Mouse (Mus musculus) induced T-regulatory cell, adult 2 months (primary cell): ENCODE measurements around the gene Jmjd6.
"Not testable (repeated sequence)": the region's sequence is repeated elsewhere in the genome, so short reads cannot be mapped to it uniquely, and the experiment has no call there.

Experiments
- DNase-seq: peaks from one replicate; pipeline ENCODE4 v3.0.0-alpha.2; 2012; ENCODE audit warnings: low read depth

The Jmjd6 gene

GRCm38 (mm10) chr11:116851576-116852290 lies 8.5 kb upstream of the Jmjd6 start:
- DNase-seq = no peak

- DNase-seq = peak; percentile 58
Observed at GRCm38 (mm10) chr11:116850833-116851477, 7.7 kb upstream of the Jmjd6 start.

GRCm38 (mm10) chr11:116850085-116850484 lies 6.8 kb upstream of the Jmjd6 start:
- DNase-seq = peak; percentile 47

GRCm38 (mm10) chr11:116849587-116849986 lies 6.3 kb upstream of the Jmjd6 start:
- no peak for DNase-seq

- not testable (repeated sequence) for DNase-seq
Observed at GRCm38 (mm10) chr11:116848877-116849178, 5.6 kb upstream of the Jmjd6 start.

GRCm38 (mm10) chr11:116848086-116848876 lies 5.0 kb upstream of the Jmjd6 start:
- DNase-seq = no peak

GRCm38 (mm10) chr11:116847187-116848085 lies 4.2 kb upstream of the Jmjd6 start:
- DNase-seq = no peak

- no peak for DNase-seq
Observed at GRCm38 (mm10) chr11:116846593-116847181, 3.4 kb upstream of the Jmjd6 start.

GRCm38 (mm10) chr11:116842531-116843260 lies 553 bp downstream of the Jmjd6 start:
- DNase-seq = peak; percentile 85

- DNase-seq = no peak
Observed at GRCm38 (mm10) chr11:116840748-116841147, 2.5 kb downstream of the Jmjd6 start.

GRCm38 (mm10) chr11:116839601-116840000 lies 3.6 kb downstream of the Jmjd6 start:
- no peak for DNase-seq

- DNase-seq = no peak
Observed at GRCm38 (mm10) chr11:116838936-116839335, 4.3 kb downstream of the Jmjd6 start.

- no peak for DNase-seq
Observed at GRCm38 (mm10) chr11:116837441-116837840, 5.8 kb downstream of the Jmjd6 start.

GRCm38 (mm10) chr11:116836283-116836682 lies 7.0 kb downstream of the Jmjd6 start:
- no peak for DNase-seq

GRCm38 (mm10) chr11:116834954-116835353 lies 8.3 kb downstream of the Jmjd6 start:
- DNase-seq = no peak

GRCm38 (mm10) chr11:116832172-116832685 lies 11.0 kb downstream of the Jmjd6 start:
- no peak for DNase-seq

- peak; percentile 64 for DNase-seq
Observed at GRCm38 (mm10) chr11:116827534-116828165, 15.6 kb downstream of the Jmjd6 start, which contains the start of gene Mxra7. Gene Mxra7 (minus strand): TSS chr11:116828046.

- DNase-seq = no peak
Observed at GRCm38 (mm10) chr11:116826550-116827504, 16.4 kb downstream of the Jmjd6 start.

GRCm38 (mm10) chr11:116825230-116825629 lies 18.0 kb downstream of the Jmjd6 start:
- no peak for DNase-seq
